Mouse (Mus musculus): ENCODE results near the gene Celsr1. TPM values are rescaled to one million over a fixed set of nuclear protein-coding genes. Genes with fewer than 3 reads are reported as not detected.

The Celsr1 gene
- total and polyA plus RNA-seq, 3 experiments: 1.3 to 21.7 (median 4.7) TPM

GRCm38 (mm10) chr15:86034021-86034523 is 495 bp upstream of the Celsr1 start:
- Histone ChIP-seq H3K36me3 (replicated peaks) (peaks cover 30% of the 10 kb centered on the region), H3K4me1 (ENCODE audit: insufficient read depth, low read depth, low read length) (peaks cover 19% of the 10 kb centered on the region), H3K9me3 (replicated peaks) (peaks cover 46% of the 10 kb centered on the region), H3K27me3 (ENCODE audit: insufficient read depth, low read length) (peaks cover 33% of the 10 kb centered on the region), H3K4me3 (ENCODE audit: low read depth, low read length) (peak overlapping the region; percentile 67)
- TF ChIP-seq POLR2AphosphoS5 (IDR thresholded peaks at IDR 0.05; ENCODE audit: insufficient replicate concordance, low read depth, low read length): no peak
- no peak for TF ChIP-seq GATA2 (IDR thresholded peaks at IDR 0.05; ENCODE audit: borderline replicate concordance, low read depth, low read length)
- TF ChIP-seq GATA1 (IDR thresholded peaks at IDR 0.05; ENCODE audit: borderline replicate concordance, low read length): no peak
- no peak for TF ChIP-seq TAL1 (conservative IDR thresholded peaks at IDR 0.05; ENCODE audit: low read depth, low read length)
- TF ChIP-seq CTCF (IDR thresholded peaks at IDR 0.05; ENCODE audit: low read depth, low read length): no peak
- DNase-seq (ENCODE audit: low spot score): peak; percentile 64
- ATAC-seq (ENCODE audit: extremely low read depth, insufficient number of reproducible peaks, low FRiP score, poor library complexity, severe bottlenecking): peak; percentile 51; the same call in 1 of the 2 replicates

GRCm38 (mm10) chr15:86032811-86033190 is 776 bp downstream of the Celsr1 start:
- peaks cover 33% of the 10 kb centered on the region for H3K27me3 ChIP-seq (ENCODE audit: insufficient read depth, low read length)
- ATAC-seq (ENCODE audit: extremely low read depth, insufficient number of reproducible peaks, low FRiP score, poor library complexity, severe bottlenecking) (no peak), DNase-seq (ENCODE audit: low spot score) (no peak)
- peak overlapping the region; percentile 67; the same call in 1 of the 2 replicates for H3K4me3 ChIP-seq (ENCODE audit: low read depth, low read length)
- peaks cover 15% of the 10 kb centered on the region for H3K4me1 ChIP-seq (ENCODE audit: insufficient read depth, low read depth, low read length)
- peaks cover 30% of the 10 kb centered on the region for H3K36me3 ChIP-seq (replicated peaks)
- H3K9me3 ChIP-seq (replicated peaks): peaks cover 46% of the 10 kb centered on the region
- TF ChIP-seq CTCF (IDR thresholded peaks at IDR 0.05; ENCODE audit: low read depth, low read length) (no peak), POLR2AphosphoS5 (IDR thresholded peaks at IDR 0.05; ENCODE audit: insufficient replicate concordance, low read depth, low read length) (no peak), TAL1 (conservative IDR thresholded peaks at IDR 0.05; ENCODE audit: low read depth, low read length) (no peak), GATA2 (IDR thresholded peaks at IDR 0.05; ENCODE audit: borderline replicate concordance, low read depth, low read length) (no peak), GATA1 (IDR thresholded peaks at IDR 0.05; ENCODE audit: borderline replicate concordance, low read length) (no peak)

GRCm38 (mm10) chr15:86029981-86030380 is 3.6 kb downstream of the Celsr1 start:
- Histone ChIP-seq H3K27me3 (ENCODE audit: insufficient read depth, low read length) (peaks cover 32% of the 10 kb centered on the region; the same call in 1 of the 2 replicates), H3K4me3 (ENCODE audit: low read depth, low read length) (no peak overlapping the region), H3K9me3 (replicated peaks) (peaks cover 46% of the 10 kb centered on the region), H3K36me3 (replicated peaks) (peaks cover 33% of the 10 kb centered on the region), H3K4me1 (ENCODE audit: insufficient read depth, low read depth, low read length) (peaks cover 14% of the 10 kb centered on the region)
- ATAC-seq (ENCODE audit: extremely low read depth, insufficient number of reproducible peaks, low FRiP score, poor library complexity, severe bottlenecking) (no peak), DNase-seq (ENCODE audit: low spot score) (no peak)
- TF ChIP-seq GATA1 (IDR thresholded peaks at IDR 0.05; ENCODE audit: borderline replicate concordance, low read length) (no peak), GATA2 (IDR thresholded peaks at IDR 0.05; ENCODE audit: borderline replicate concordance, low read depth, low read length) (no peak), CTCF (IDR thresholded peaks at IDR 0.05; ENCODE audit: low read depth, low read length) (no peak), POLR2AphosphoS5 (IDR thresholded peaks at IDR 0.05; ENCODE audit: insufficient replicate concordance, low read depth, low read length) (no peak), TAL1 (conservative IDR thresholded peaks at IDR 0.05; ENCODE audit: low read depth, low read length) (no peak)

- DNase-seq (ENCODE audit: low spot score): no peak
- H3K27me3 ChIP-seq (ENCODE audit: insufficient read depth, low read length): peaks cover 35% of the 10 kb centered on the region; the same call in 1 of the 2 replicates
- no peak for ATAC-seq (ENCODE audit: extremely low read depth, insufficient number of reproducible peaks, low FRiP score, poor library complexity, severe bottlenecking)
- H3K4me3 ChIP-seq (ENCODE audit: low read depth, low read length): no peak overlapping the region
- peaks cover 36% of the 10 kb centered on the region for H3K36me3 ChIP-seq (replicated peaks)
- peaks cover 9% of the 10 kb centered on the region for H3K4me1 ChIP-seq (ENCODE audit: insufficient read depth, low read depth, low read length)
- peaks cover 31% of the 10 kb centered on the region for H3K9me3 ChIP-seq (replicated peaks)
- TF ChIP-seq POLR2AphosphoS5 (IDR thresholded peaks at IDR 0.05; ENCODE audit: insufficient replicate concordance, low read depth, low read length) (no peak), CTCF (IDR thresholded peaks at IDR 0.05; ENCODE audit: low read depth, low read length) (no peak), GATA2 (IDR thresholded peaks at IDR 0.05; ENCODE audit: borderline replicate concordance, low read depth, low read length) (no peak), TAL1 (conservative IDR thresholded peaks at IDR 0.05; ENCODE audit: low read depth, low read length) (no peak), GATA1 (IDR thresholded peaks at IDR 0.05; ENCODE audit: borderline replicate concordance, low read length) (no peak)
These were observed 5.7 kb downstream of the Celsr1 start for GRCm38 (mm10) chr15:86027871-86028270.

- Histone ChIP-seq H3K36me3 (replicated peaks) (peaks cover 11% of the 10 kb centered on the region), H3K4me1 (ENCODE audit: insufficient read depth, low read depth, low read length) (peaks cover 31% of the 10 kb centered on the region), H3K27me3 (ENCODE audit: insufficient read depth, low read length) (peaks cover 14% of the 10 kb centered on the region), H3K4me3 (ENCODE audit: low read depth, low read length) (no peak overlapping the region), H3K9me3 (replicated peaks) (peaks cover 10% of the 10 kb centered on the region)
- no peak for DNase-seq (ENCODE audit: low spot score)
- ATAC-seq (ENCODE audit: extremely low read depth, insufficient number of reproducible peaks, low FRiP score, poor library complexity, severe bottlenecking): no peak
- no peak for TF ChIP-seq GATA1 (IDR thresholded peaks at IDR 0.05; ENCODE audit: borderline replicate concordance, low read length)
These were observed 11.6 kb downstream of the Celsr1 start for GRCm38 (mm10) chr15:86021971-86022370.

GRCm38 (mm10) chr15:86021301-86021700 is 12.3 kb downstream of the Celsr1 start:
- Histone ChIP-seq H3K27me3 (ENCODE audit: insufficient read depth, low read length) (peaks cover 14% of the 10 kb centered on the region), H3K9me3 (replicated peaks) (peaks cover 10% of the 10 kb centered on the region), H3K4me1 (ENCODE audit: insufficient read depth, low read depth, low read length) (peaks cover 37% of the 10 kb centered on the region), H3K4me3 (ENCODE audit: low read depth, low read length) (no peak overlapping the region), H3K36me3 (replicated peaks) (peaks cover 11% of the 10 kb centered on the region)
- DNase-seq (ENCODE audit: low spot score): no peak
- TF ChIP-seq CTCF (IDR thresholded peaks at IDR 0.05; ENCODE audit: low read depth, low read length) (no peak), GATA1 (IDR thresholded peaks at IDR 0.05; ENCODE audit: borderline replicate concordance, low read length) (no peak), TAL1 (conservative IDR thresholded peaks at IDR 0.05; ENCODE audit: low read depth, low read length) (no peak), POLR2AphosphoS5 (IDR thresholded peaks at IDR 0.05; ENCODE audit: insufficient replicate concordance, low read depth, low read length) (no peak), GATA2 (IDR thresholded peaks at IDR 0.05; ENCODE audit: borderline replicate concordance, low read depth, low read length) (no peak)
- ATAC-seq (ENCODE audit: extremely low read depth, insufficient number of reproducible peaks, low FRiP score, poor library complexity, severe bottlenecking): peak; percentile 57; the same call in 1 of the 2 replicates
